Mouse (Mus musculus) testis, postnatal 10 days (tissue): ENCODE data around the gene Plcd1.

Experiments used
- DNase-seq: peaks from one replicate; pipeline ENCODE4 v3.0.0; 2021; ENCODE audit warnings: low spot score

Plcd1 gene

DNA sequence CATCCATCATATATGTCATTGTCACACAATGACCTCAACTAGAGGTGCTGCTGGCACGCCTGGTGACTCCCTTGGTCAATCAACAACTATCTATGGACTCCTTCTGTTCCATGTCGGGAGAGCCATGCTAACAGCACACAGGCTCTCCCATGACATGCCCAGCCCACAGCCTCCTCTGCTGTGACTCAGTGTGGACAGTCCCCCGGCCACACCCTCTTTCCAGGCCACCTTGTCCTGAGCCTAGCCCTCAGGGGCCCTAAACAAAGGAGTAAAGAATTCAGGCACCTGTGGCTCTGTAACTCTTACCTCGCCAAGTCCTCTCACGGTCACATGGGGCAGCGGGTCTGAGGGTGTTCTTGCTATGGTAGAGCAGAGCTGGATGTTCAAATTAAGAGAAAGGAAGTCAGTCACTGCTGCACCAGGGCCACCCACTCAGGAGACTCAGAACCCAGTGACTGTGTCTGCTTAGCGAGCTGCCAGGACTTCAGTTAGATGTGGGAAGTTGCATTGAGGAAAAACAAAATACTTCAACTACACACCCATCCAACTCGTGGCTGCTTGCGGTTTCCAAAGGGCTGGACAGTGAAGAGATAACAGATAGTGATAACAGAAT, 39.2 kb downstream of the Plcd1 start:
- DNase-seq, result no peak

DNA sequence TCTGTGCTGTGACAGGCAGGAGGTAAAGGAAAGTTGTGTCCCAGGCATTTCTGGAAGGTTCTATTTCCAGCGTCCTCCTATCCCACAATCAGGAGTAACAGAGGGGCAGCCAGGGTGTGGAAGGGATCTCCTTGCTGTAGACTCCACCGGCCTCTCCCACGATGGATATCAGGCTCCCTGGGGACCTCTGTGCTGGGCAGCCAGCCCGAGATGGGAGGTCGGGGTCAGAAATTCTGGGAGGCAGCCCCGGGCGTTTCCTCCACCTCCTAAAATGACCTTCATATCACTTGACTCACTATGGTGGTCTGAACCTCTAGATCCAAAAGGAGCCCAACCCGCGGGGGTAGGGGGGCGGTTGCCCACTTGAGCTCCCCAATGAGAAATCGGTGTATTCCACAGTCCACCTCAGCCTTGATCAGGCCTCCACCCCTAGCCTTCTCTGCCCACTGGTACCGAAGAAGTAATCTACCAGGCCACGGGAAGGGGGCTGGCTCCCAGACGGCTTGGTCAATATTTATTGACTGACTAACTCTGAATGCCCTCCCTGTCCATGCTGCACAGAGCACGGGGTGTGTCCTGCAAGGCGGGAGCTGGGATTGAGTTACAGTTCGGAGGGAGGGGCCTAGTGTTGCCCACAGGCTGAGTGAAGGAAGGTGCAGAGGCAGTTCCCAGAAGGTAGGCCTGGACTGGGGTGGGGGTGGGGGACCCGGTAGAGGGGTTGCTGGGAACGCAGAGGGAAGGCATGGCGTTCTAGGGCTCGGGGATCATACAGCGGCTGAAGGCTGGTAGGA, 41.0 kb downstream of the Plcd1 start, which contains the start of gene Vill:
Gene Vill, plus strand, starts transcription at position 625 of the 791 bp plus-strand sequence.
- no peak for DNase-seq

DNA sequence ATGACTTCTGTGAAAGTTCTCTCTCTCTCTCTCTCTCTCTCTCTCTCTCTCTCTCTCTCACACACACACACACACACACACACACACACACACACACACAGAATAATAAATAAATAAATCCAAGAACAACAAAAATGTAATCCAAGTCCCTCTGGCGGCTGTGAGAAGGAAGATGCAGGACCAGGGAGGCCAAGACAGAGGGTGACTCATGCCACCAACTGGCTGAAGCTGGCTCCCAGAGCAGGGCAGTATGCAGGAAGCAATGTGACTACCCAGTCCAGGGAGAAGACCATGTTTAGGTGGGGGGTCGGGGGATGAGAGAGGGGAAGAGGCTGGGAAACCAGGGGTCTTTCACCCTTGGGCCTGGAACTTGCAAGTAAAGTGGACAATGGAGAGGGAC, 42.1 kb downstream of the Plcd1 start:
- DNase-seq, result no peak

GRCm38 (mm10) chr9:119048182-119048903, 45.0 kb downstream of the Plcd1 start:
- DNase-seq, result no peak

- no peak for DNase-seq
Observed at GRCm38 (mm10) chr9:119040101-119040775, 53.1 kb downstream of the Plcd1 start.

DNA sequence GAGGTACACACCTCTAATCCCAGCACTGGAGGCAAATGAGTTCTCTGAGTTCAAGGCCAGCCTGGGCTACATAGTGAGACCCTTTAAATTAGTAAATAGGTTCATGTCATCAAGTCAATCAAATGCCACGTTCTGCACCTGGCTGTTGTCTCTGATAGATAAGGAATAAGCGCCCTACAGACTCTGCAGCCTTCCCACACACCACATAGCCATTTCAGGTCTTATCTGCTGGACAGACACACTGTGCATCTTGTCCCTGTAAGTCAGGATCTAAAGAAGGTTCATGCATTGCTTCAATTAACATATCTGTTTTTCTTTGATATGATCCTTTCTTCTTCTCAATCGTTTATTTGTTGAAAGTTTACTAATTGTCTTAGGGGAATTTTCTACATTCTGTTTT, 54.7 kb downstream of the Plcd1 start:
- DNase-seq, result no peak

DNA sequence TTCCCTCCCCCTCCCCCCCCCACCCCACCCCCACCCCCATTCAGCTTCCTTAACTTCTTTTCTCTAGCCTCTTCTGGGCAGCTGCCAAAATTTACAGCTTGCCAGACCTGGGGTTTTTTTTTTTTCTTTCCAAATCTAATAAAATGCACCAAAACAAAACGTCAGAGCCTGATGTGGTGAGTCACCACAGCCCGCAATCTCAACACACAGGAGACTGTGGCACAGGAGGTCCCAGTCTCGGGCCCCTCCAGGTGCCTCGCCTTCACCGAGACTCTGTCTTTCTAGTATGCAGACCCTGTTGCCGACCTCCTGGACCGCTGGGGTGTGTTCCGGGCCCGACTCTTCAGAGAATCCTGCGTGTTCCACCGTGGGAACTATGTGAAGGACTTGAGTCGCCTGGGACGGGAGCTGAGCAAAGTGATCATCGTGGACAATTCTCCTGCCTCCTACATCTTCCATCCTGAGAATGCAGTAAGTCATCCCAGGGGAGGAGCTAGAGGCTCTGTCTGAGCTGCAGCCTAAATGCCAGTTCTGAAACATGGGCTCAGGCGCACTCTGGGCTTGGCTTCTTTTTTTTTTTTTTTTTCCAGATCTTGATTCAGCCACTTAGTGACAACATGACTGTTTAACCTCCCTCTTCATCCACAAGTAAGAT, 56.1 kb downstream of the Plcd1 start:
- no peak for DNase-seq

DNA sequence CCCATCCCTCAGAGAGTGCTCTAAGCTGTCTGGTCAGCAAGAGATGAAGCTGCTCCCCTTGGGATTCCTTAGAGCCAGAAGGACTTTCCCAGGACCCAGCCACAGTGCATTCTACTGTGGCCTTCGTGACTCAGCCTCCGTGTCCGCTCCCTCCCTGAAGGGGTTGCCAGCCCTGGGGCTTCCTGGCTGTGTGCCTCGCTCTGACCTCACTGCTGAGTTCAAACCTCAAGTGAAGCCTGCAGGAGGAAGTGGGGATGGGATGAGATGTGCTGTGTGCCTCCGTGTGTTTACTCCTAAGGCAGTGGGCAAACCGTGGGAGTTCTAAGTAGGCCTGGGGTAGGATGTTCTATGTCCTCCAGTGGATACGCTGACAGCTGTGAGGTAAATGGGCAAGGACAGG, 57.5 kb downstream of the Plcd1 start:
- no peak for DNase-seq

GRCm38 (mm10) chr9:119034676-119035665, 58.3 kb downstream of the Plcd1 start:
- DNase-seq, result no peak

DNA sequence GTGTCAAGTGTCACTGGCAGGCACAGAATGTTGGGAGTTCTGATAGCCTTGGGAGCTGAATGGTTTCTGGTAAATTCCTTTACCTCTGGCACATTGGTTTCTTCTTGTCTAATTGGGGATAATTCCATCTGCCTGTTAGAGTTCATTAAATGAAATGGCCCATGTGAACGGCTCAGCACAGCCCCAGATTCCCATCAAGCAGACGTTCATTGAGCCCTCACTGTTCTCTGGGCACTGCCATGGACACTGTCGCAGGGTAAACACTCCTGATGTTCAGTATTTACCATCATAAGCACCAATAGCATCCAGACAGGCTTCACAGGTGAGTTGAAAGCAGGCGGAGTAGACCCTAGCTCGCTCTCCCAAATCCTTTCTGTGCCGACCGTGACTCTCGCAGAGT, 59.2 kb downstream of the Plcd1 start:
- no peak for DNase-seq

DNA sequence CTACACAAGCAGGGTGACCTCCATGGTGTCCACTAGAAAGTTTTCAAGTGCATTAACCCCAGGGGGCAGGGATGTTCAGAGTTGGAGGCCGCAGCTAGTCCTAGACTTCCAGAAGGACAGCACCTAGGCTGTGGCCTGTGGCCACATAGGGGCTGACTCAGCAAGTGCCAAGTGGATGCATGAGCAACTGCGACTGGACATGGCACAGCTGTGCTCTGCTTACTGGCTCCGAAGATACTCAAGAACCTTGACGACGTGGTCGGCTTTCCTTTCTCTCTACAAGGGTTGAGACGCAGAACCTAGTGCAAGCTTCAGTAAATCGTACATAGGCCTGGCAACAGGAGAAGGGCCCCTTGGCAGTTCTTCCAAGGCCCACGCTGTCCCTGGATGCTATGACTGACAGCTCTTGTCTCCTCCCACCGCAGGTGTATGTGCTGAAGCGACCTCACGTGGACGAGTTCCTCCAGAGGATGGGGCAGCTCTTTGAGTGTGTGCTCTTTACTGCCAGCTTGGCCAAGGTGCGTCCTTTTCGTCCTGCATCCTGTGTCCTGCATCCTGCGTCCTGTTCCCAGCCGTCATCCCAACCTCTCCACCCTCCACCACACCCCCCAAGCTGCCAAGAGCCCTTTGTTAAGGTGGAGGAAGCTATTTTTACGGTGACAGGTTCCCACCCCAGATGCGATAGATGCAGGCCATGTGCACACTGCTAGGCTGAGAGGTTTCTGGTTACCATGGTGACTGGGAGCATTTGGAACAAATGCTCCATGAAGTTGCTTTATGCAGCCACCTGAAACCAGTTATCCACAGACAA, 60.0 kb downstream of the Plcd1 start:
- no peak for DNase-seq

DNA sequence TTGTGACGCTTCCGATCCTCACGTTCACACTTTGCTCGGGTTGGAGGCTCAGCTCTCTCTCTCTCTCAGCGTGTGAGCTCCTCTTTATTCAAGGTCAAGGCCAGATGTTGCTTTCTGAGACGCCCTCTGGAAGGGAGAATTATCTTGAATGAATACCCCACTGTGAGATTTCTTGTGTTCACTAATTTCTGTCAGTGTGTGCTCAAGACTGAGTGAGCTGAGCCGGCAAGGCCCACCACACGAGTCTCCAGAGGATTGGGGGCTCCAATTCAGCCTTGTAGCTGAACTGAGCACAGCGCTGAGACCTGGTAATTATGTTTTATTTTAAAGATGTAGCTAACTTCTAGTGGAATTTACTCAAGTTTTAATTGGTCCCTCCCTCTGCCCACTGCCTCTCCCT, 60.8 kb downstream of the Plcd1 start:
- no peak for DNase-seq

GRCm38 (mm10) chr9:119031772-119032171, 61.5 kb downstream of the Plcd1 start:
- DNase-seq, result peak; percentile 72

- no peak for DNase-seq
Observed at GRCm38 (mm10) chr9:119031038-119031437, 62.3 kb downstream of the Plcd1 start.

- DNase-seq, result peak; percentile 87
Observed at GRCm38 (mm10) chr9:119029568-119029967, 63.7 kb downstream of the Plcd1 start.

DNA sequence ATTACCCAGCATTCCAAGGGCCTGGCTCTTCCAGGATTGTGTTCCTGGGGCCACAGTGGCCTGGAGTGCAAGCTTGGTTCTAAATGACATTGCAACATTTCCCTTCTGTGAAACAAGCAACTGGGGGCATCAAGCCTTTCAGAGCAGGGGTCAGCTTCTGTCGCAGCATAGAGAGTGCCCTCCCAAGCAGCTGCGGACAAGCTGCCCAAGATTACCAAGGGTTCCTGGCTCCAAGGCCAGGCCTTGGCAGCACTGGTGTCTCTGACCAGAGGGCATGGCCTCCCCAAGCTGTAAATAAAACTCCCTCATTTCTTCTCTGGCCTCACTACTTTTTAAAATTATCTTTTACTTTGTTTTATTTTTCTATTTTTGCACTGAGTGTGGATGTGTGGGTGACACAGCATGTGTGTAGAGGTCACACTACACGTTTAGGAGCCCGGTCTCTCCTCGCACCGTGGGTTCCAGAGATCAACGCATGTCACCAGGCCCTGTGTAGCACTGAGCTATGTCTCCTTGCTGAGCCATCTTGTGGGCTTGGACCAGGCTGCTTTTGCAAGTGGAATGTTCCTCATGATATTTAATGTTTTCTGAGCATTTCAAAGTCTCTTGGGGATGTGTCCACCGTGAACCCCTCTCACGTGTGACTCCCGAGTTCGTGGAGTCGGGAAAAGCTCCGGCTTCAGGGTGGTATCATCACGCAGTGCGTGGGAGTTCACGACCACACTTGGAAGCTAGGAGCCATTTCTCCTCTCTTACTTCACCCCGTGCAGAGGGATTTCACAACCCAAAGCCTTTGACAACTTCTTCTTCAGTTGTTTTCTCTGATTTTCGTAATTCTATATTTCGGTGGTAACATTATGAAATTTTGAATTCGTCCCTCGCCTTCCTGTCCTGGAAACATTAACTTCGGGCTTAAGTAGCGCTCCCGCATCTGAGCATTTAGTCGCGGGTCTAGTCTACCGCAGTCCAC, 64.8 kb downstream of the Plcd1 start:
- DNase-seq, result no peak

DNA sequence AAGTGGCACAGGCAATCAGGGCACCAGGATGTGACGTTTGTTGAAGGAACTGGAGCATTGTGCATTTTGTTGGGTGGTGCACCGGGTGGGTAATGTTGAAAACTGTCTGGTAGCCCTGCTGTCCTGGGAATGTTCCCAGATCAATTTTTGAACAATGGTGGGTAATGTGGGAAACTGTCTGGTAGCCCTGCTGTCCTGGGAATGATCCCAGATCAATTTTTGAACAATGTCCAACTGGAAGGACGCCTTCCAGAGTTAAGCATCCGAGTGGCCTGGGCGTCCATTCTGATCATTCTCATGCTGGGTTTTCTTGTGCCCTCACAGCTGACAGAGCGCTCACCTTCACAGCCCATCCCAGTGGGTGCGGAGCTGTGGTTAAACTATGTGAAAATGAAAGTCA, 66.0 kb downstream of the Plcd1 start:
- DNase-seq, result no peak

GRCm38 (mm10) chr9:119025832-119026331, 67.4 kb downstream of the Plcd1 start:
- DNase-seq, result no peak
